8 mouse cellular contexts compared by ENCODE assay signal in genomic region chr9:121995508-121996131, GRCm38 (mm10). TPM values are rescaled to one million over a fixed set of nuclear protein-coding genes. Genes with fewer than 3 reads are reported as not detected.
DNase-seq lines count a peak whose midpoint lies in the region; ATAC-seq and TF ChIP-seq lines count a peak whose summit lies in the region.

No protein-coding gene starts in this region.

- intact Hi-C loops in heart, postnatal 14 days (cut with DNase I) = no loop called here

- in situ Hi-C loops in ES-E14 (cut with MboI; ENCODE audit: low sequenced_read_pairs in 2 of 2, unreplicated experiment in 2 of 2) = no loop called here

- ATAC-seq in forebrain, postnatal 0 days = peak; percentile 90
- peak; percentile 64 for ATAC-seq in liver, embryonic 16.5 days (ENCODE audit: low read depth)

- H3K27ac ChIP-seq in ES-E14 (ENCODE audit: insufficient read depth, low read depth, low read length, poor library complexity, severe bottlenecking) = no peak overlapping the region
- no peak overlapping the region; the same call in 1 of the 2 replicates for H3K27ac ChIP-seq in forebrain, postnatal 0 days (ENCODE audit: low read depth, low read length)
- no peak overlapping the region for H3K27ac ChIP-seq in liver, embryonic 16.5 days (ENCODE audit: low read length)

- H3K4me1 ChIP-seq in ES-E14 (ENCODE audit: control insufficient read depth in 2 of 2, insufficient read depth in 2 of 2, low read length in 2 of 2, poor library complexity in 1 of 2) = peaks cover 0 to 2% of the 10 kb centered on the region in 2 experiments; a peak in 2 of 4 replicates
- H3K4me1 ChIP-seq in forebrain, postnatal 0 days (ENCODE audit: insufficient read depth) = peaks cover 12% of the 10 kb centered on the region; the same call in 1 of the 2 replicates
- no peaks in the 10 kb centered on the region; the same call in none of the 2 replicates for H3K4me1 ChIP-seq in liver, embryonic 16.5 days (ENCODE audit: control insufficient read depth, low read depth, low read length)

- DNase-seq in ES-E14 (ENCODE audit: low read depth, low spot score) = no peak
- peak; percentile 94 for DNase-seq in cerebellum, adult 18-20 months
- peak; percentile 90 for DNase-seq in forebrain, postnatal 0 days
- DNase-seq in heart, postnatal 14 days = peak; percentile 84 to 86
- DNase-seq in layer of hippocampus, adult 11-12 months (ENCODE audit: low spot score) = peak; percentile 87
- peak; percentile 73 for DNase-seq in ovary, adult 18-20 months (ENCODE audit: low spot score)
- peak; percentile 75 for DNase-seq in urinary bladder, adult 2 months (ENCODE audit: low spot score)

- H3K9me3 ChIP-seq in ES-E14 (ENCODE audit: control insufficient read depth, insufficient read depth, low read depth, low read length) = no peaks in the 10 kb centered on the region
- H3K9me3 ChIP-seq in forebrain, postnatal 0 days (ENCODE audit: low read length) = no peaks in the 10 kb centered on the region
- no peaks in the 10 kb centered on the region for H3K9me3 ChIP-seq in liver, embryonic 16.5 days (replicated peaks; ENCODE audit: control insufficient read depth, low read length)

- peak overlapping the region; percentile 83 for H3K4me2 ChIP-seq in forebrain, postnatal 0 days (ENCODE audit: low read depth)
- H3K4me2 ChIP-seq in liver, embryonic 16.5 days (ENCODE audit: low read depth, low read length) = peak overlapping the region; percentile 66

- H3K9ac ChIP-seq in ES-E14 (ENCODE audit: insufficient read depth, low read depth, low read length, poor library complexity, severe bottlenecking) = peak overlapping the region; percentile 73
- H3K9ac ChIP-seq in forebrain, postnatal 0 days = peak overlapping the region; percentile 95
- H3K9ac ChIP-seq in liver, embryonic 16.5 days (ENCODE audit: low read depth, low read length) = peak overlapping the region; percentile 65

- H3K36me3 ChIP-seq in ES-E14 (ENCODE audit: control insufficient read depth, insufficient read depth, low read length, poor library complexity, severe bottlenecking) = no peaks in the 10 kb centered on the region; the same call in 1 of the 2 replicates
- H3K36me3 ChIP-seq in forebrain, postnatal 0 days (ENCODE audit: insufficient read depth) = no peaks in the 10 kb centered on the region
- no peaks in the 10 kb centered on the region for H3K36me3 ChIP-seq in liver, embryonic 16.5 days (ENCODE audit: control insufficient read depth, insufficient read depth)

- H3K27me3 ChIP-seq in forebrain, postnatal 0 days (ENCODE audit: insufficient read depth, low read length) = no peaks in the 10 kb centered on the region
- H3K27me3 ChIP-seq in liver, embryonic 16.5 days (ENCODE audit: control insufficient read depth, insufficient read depth, low read depth, low read length) = peaks cover 9% of the 10 kb centered on the region

- H3K4me3 ChIP-seq in ES-E14 (ENCODE audit: insufficient read depth in 1 of 2, low read depth in 1 of 2, low read length in 2 of 2, poor library complexity in 1 of 2, severe bottlenecking in 1 of 2) = peak overlapping the region; percentile 74 to 75
- H3K4me3 ChIP-seq in forebrain, postnatal 0 days (ENCODE audit: low read depth, low read length) = peak overlapping the region; percentile 89
- H3K4me3 ChIP-seq in liver, embryonic 16.5 days (ENCODE audit: low read depth, low read length) = peak overlapping the region; percentile 66

- TF ChIP-seq CTCF in forebrain, postnatal 0 days (IDR thresholded peaks at IDR 0.05; ENCODE audit: low read depth) = no peak

- WGBS in forebrain, postnatal 0 days = 1% methylated on average over 52 of the region's 53 CpGs
- 1% methylated on average over 51 of the region's 53 CpGs for WGBS in liver, embryonic 16.5 days (ENCODE audit: insufficient replicate concordance)

TF ChIP-seq in ES-E14, 5 proteins besides CTCF, POLR2A, EP300 and RAD21:
- TF ChIP-seq CHD2 (IDR thresholded peaks at IDR 0.05; ENCODE audit: low read depth, low read length) = no peak
- TF ChIP-seq HCFC1 (IDR thresholded peaks at IDR 0.05; ENCODE audit: borderline replicate concordance, insufficient read depth, low read length) = peak; percentile 92
- TF ChIP-seq ZC3H11A (IDR thresholded peaks at IDR 0.05; ENCODE audit: borderline replicate concordance, low read depth, low read length) = no peak
- no peak for TF ChIP-seq ZNF384 (IDR thresholded peaks at IDR 0.05; ENCODE audit: low read depth, low read length)
- no peak for TF ChIP-seq MAFK (IDR thresholded peaks at IDR 0.05; ENCODE audit: insufficient read depth, low read depth, low read length)
TF ChIP-seq in ES-E14: peak in this region for 1.

RNA-seq across cellular contexts. Expression of gene Pomgnt2, which starts 1.3 kb away (rescaled TPM):
- 12.9 and 21.6 TPM in 2 replicates for total RNA-seq in ES-E14 (2012; rRNA removed)
- 64.6 and 85.7 TPM in 2 replicates for total RNA-seq in forebrain, postnatal 0 days (2014; rRNA removed)
- polyA plus RNA-seq in forebrain, postnatal 0 days (2015; fragmentation: Nextera tagmentation; extraction: Ambion mirVana) = 28.3 and 35.6 TPM in 2 replicates
- total RNA-seq in heart, postnatal 14 days (2021) = 10 to 100 TPM in 1 of 2 experiments, 1 to 10 TPM in 1; 9.7 to 11.3 TPM
- 2.9 and 3.2 TPM in 2 replicates for polyA plus RNA-seq in liver, embryonic 16.5 days (2015; fragmentation: Nextera tagmentation; extraction: Ambion mirVana)
- 15.7 and 16.7 TPM in 2 replicates for polyA plus RNA-seq in urinary bladder, adult 2 months (2012; rRNA removed)

RNA-seq across cellular contexts. Expression of gene Fam198a, which starts 44.8 kb away (rescaled TPM):
- 0.32 and 0.36 TPM in 2 replicates for total RNA-seq in ES-E14 (2012; rRNA removed)
- 2.5 and 5.7 TPM in 2 replicates for total RNA-seq in forebrain, postnatal 0 days (2014; rRNA removed)
- polyA plus RNA-seq in forebrain, postnatal 0 days (2015; fragmentation: Nextera tagmentation; extraction: Ambion mirVana) = 1.3 and 1.6 TPM in 2 replicates
- total RNA-seq in heart, postnatal 14 days (2021) = 1 to 10 TPM; 1.7 to 1.8 TPM
- polyA plus RNA-seq in liver, embryonic 16.5 days (2015; fragmentation: Nextera tagmentation; extraction: Ambion mirVana) = 0.40 and 0.76 TPM in 2 replicates
- 6.7 and 7.3 TPM in 2 replicates for polyA plus RNA-seq in urinary bladder, adult 2 months (2012; rRNA removed)
